Mouse (Mus musculus): ENCODE results near the gene Rnf144b.

The Rnf144b gene

DNA sequence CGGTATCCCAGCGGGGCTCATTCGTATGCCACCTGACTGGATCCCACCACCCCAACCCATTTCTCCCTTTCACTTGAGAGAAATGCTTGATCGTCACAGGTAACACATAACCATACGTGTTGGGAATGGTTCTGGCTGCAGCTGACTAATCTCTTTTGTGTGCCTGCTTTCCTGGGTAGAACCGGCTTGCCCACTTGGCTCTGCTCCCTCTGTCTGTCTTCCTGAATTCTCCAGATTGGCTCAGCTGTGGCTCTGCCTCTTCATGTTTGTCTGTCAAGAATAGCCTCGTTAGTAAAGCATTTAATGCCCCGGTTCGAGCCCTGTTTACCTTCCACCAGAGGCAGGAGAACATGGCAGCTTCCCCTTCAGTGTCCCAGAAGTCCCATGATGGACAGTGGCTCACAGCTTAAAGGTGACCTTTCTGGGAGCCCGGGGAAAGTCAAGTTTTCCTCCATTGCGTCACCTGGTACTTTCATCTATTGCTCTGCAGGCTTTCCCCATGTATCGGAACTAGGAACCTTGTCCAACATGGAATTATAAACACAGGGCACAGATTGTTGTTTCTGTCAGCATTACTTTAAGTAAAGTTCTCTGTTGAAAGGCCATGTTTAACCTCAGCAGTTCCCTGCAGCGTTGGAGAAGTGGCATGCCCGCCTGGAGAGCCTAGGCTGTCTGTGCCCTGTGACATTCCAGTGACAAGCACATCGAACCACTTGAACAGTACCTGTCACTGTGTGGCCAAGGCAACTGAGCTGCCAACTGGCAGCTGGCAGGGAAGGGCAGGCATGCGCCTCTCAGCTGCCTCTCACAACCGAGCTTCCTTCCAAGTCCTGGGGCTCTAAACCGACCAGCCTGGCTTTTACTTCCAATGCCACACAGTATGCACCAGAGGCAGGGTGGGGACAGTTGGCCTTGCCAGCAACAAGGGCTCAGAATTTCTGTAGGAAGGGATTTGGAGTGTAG is 101.4 kb downstream of the Rnf144b start:
- DNase-seq: peak; percentile 31

DNA sequence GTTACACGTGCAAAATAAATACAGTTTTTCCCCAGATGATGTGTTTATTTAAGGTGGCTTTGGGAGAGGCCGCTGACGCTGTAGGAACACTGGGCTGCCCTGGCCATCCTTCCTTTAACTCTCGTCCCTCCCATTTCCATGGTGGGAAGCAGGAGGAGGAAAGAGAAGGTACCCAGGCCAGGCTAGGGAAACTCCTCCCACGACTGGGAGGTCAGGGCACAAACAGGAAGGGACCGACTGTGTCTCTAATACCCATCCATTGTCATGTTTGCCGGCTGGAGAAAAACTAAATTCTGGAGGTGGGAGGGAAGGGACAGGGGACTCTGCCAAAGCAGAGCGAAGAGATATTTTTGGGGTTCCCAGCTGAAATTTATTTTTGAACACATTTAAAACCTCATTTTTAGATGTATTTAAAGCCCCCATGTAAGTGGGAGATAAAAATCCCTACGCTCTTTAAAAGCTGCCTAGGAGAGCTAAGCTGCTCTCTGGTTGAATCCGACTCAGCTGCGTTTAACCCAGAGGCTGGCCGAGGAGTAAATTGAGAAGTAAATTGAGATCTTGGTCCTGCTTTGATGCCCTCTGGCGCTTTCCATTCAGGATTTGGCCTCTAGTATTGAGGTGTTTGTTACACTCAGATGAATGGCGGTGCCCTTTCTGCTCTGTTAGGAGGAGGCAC is 102.3 kb downstream of the Rnf144b start:
- no peak for DNase-seq

DNA sequence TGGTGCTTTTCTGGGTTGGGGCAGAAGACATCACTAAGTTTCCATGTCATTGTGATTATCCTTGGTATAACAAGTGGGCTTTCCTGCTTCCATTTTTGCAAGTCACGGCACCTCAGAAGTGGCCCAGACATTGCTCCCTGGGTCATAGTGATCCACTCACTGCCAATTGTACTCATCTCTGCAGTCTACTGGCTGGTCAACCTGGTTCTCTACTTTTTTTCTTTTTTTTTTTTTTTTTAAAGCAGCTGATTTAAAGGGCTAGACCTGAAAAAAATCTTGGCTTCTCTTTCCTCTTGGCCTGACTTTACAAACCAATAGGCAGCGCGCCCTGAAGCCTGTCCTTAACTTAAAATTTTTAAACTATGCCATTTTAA is 102.9 kb downstream of the Rnf144b start:
- no peak for DNase-seq

DNA sequence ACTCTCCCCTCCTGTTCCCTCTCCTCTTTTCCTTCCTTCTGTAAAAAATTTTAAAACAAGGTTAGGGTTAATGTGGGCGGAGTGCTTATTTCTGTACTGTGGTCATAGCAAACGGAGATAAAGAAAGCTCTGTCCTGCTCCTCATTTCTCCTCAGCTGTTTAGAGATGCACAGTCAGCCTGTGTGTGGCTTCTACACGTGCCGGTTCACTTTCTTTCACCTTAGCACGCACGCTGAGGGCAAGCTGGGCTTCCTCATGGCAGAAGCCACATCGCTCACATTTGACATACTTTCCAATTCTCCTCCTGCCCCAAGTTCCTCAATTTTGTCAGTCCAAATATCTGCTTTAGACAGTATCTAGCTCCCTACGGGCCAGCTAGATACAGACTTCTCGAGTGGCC is 103.3 kb downstream of the Rnf144b start:
- no peak for DNase-seq

DNA sequence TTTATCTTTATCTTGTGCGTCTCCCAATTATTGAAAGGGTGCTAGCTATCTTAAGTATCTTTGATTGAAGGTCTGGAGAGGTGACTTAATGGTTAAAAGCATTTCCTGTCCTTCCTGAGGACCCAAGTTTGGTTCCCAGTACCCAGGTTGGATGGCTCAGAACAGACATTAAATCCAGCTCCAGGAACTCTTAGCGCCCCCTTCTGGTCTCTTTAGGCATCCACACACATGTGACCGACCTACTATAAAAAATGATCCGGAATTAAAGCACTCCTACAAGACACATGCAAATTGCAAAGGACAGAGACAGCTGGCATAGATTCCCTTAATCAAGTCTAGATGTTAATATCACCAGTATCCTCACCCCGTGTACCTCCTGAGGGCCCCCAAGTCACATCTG is 104.1 kb downstream of the Rnf144b start:
- DNase-seq: no peak

DNA sequence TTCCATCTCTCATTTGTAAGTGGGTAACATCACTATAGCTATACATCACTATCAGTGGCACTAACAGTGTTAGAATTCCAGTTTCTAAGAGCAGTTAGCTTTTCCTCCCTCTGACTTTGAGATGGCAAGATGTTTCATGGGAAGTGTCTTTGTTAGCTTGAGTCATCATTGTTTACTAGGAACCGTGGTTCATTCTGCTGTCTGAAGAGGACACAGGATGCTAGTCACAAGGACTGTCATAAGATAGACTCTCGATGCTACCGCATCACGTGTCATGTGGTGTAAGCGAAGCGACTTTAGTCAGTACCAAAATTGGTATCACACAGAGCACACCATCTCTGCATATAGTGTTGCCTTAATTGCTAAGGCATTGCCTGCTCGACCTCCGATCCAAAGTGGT is 105.7 kb downstream of the Rnf144b start:
- no peak for DNase-seq

DNA sequence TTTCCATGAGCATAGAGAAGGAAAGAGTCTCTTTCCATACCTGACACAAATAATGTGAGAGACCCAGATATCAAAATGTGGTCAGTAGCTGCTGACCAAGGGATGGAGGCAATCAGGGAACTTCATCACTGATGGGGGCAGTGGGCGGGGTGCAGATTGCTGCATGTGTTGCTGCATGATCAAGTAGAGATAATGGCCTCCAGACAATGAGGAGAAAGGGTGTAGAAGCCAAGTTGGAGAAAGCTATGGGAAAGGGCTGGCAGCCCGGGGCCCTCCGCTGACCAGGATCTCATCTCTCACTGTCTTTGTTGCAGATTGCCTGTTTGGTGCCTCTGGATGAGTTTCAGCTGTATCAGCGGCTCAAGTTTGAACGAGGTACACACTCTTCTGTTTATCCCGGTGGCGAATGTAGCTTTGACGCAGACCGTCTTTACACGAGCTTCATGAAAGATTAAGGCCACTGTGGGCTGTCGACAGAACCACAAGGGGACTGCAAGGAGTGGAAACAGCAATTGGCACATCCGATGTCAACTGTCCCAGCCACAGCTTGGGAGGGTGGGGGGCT is 106.3 kb downstream of the Rnf144b start:
- DNase-seq: no peak

DNA sequence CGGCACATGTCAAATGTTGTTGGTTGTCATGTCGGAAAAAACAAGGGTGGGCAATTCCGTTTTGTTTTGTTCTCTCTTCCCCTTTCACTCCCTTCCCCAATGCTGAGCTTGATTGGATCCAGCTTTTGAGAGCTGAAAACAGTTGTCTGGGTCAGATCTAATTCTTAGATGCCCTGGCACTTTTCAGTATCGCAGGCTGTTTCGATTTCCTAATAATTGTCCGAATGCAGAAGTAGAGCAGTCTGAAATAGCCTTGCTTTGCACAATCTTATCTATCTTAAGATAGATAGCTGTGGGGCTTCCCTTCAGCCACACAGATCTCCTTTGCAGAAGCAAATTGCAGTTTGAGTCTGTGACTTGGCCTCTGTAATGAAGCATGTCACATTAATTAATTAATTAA is 109.7 kb downstream of the Rnf144b start:
- DNase-seq: no peak

DNA sequence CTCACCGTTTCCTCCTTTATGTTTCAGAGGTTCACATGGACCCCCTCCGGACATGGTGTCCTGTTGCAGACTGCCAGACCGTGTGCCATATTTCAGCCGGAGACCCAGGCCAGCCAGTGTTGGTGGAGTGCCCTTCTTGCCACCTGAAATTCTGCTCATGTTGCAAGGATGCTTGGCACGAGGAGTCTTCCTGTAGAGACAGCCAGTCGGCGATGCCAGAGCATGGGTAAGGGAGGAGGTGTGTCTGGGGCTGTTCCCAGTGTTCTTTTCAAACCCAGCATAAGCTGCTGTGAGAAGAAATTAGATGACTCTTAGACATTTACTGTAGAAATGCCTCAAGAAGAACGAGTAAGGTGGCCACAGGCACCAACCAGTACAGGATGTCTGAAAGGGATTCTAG is 114.9 kb downstream of the Rnf144b start:
- DNase-seq: no peak

DNA sequence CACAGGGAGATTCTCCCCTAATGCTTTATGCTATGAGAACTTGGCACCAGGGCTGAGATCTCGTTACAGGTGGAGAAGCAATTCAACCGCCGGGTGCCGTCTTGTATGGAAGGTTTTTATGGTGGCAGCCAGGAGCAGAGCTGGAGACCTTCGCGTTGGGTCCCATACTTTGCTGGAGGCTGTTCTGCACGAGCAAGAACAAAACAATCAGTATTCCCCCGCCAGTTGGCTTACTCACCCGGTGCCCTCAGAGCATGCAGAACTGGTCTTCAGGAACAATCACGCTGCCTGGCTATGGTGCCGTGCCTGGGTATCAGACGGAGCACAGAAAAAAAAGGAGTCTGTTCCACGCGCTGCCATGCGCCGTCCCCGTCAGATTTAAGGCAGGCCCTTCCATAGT is 115.7 kb downstream of the Rnf144b start:
- no peak for DNase-seq

DNA sequence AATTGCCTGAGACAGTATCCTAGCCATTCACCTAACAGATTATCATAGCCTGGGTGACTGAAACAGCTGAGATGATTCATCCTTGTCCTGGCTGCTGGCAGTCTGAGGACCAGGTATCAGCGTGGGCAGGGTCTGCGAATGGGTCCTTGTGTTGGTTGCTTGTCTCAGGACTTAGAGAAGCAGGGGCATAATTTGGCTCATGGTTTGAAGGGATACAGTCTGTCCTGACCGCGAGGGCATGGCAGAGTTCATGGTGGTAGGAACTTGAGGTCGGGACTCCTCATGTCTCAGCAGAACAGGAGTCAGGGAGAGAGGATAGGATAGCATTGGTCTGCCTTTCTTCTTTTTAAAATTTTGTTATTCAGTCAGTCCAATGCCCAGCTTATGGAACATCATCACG is 121.1 kb downstream of the Rnf144b start:
- no peak for DNase-seq

DNA sequence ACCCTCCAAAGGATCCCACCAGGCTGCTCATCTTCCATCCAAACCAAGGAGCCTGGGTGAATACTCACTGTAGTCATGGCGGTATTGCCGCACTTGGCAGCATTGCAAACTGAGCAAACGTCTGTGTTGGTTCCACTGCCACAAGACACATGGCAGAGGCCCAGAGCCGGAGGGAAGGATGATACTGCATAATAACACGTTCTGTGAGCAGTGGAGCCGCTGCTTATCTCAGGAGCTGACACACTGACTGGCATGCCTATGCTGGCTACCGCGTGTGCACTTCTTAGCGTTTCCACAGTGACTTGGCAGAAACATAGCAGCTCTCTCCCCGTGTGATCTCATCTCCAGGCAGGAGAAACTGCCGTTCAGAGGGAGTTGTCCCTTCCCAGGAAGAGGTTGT is 122.3 kb downstream of the Rnf144b start:
- peak; percentile 76 for DNase-seq

DNA sequence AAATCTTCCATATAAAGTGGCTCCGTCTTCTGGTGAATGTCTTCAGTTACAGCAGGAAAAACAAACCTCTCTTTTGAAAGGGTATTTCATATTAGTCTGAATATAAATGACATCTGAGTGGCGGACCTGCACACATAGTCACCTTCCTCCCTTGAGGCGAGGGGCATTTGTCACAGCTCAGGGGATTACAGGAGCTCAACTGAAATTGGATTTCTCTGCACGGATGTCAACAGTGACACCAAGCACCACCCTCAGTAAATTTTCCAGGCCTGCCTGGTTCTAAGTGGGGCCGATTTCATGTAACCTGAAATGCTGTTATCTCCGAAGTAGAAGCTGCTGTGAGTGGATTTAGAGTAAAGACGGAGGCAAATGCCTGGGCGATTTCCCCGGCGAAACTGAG is 124.0 kb downstream of the Rnf144b start:
- DNase-seq: no peak

DNA sequence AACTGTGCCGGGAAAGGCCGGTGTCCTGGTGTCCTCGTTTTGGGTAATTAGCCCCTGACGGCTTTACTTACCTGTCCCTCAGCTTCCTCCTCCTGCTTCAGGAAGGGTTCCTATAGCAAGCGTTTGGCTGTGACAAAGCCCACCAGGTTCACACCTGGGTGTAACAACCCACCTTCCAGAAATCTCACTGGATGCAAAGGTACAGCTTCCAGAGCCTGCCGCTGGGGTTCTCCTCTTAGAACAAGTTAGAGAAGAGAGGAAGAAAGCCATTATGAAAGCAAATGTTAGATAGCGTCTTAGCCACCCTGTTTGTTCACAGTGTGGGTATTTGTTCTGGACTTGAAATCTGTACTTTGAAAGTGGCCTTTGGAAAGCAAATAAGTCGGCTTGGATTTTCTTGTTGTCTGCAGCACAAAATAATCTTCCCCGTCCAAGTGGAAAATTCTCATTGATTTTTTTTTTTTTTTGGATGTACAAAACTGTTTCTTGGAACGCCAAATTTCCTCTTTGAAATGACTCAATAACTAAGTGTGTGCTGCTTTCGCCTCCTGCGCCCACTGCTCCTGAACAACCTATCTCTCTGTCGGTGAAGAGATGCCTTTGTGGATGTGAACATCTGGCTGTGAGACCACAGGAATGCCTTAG is 124.8 kb downstream of the Rnf144b start:
- no peak for DNase-seq

DNA sequence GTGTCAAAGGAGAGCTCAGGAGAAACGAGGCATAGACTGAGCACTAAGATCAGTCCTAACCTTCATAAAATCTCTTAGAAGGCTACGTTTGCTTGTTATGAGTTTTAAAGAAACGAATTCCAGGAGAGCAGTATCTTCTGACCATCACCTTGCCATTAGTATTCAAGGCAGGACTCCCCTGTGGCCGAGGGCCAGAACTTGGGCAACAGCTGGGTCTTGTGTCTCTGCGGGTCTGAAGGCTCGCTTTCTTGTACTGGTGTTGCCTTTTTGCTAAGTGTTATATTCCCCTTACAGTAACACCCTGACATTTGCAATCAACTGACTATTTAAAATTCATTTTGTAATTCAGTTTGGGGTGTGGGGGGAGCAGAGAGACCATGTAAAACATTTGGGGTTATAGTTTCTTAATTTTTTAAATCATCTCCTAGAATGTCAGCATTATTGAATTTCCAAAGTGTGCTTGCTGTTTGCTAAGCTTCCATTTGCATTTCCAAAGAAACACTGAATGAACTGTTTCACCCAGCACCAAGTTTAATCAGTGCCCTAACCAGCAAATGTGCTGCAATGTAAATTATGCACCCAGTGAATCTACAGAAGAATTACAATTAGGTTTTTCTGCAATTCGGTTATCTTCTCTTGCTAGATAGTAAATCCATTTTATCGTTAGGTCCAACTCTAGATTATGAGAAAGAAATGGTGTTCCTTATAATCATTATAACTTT is 126.0 kb downstream of the Rnf144b start:
- DNase-seq: no peak

DNA sequence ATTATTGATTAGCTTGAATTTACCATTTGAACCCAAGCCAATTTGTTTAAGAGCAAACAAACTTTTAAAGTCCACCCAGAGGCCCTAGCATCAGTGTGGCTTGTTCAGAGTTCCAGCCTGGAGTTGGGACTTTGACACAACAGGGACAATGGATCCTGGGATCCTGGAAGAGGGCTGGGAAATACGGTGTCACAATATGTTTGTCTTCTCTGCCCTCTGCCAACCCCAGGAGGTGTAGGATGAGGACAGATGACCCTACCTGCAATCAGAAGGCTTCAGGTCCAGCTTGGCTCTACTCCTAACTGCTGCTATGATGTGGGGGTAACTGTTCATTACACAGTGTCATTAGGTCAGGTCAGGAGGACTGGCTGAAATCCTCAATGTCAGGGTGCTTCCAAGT is 128.2 kb downstream of the Rnf144b start:
- no peak for DNase-seq

DNA sequence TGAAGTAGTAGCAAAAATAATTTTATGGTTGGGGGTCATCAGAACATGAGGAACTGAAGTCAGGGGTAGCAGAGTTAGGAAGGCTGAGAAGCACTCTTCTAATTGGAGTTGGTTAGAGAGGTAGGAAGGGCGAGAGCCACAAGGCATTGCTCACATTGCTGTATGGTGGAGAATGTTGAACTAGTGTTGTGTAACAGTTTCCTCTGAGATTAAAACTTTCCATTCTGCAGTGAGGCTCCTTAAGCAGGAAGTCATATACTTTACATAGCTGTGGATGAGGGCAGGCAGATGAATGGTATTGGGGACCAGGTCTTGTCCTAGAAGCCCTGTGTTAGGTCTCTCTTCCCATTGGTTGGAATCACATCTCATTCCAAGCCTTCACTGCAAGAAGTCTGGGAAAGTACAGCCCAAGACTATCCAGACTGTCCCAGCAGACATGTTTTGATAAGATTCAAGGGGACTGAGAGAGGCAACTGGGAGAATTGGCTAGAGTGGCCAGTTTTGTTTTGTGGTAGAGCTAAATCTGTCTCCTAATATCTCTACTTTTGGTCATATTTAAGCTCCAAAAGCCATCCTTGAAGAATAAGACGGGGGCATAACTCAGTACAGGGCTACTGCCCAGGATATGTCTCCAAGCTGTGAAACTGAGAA is 128.8 kb downstream of the Rnf144b start:
- DNase-seq: no peak

DNA sequence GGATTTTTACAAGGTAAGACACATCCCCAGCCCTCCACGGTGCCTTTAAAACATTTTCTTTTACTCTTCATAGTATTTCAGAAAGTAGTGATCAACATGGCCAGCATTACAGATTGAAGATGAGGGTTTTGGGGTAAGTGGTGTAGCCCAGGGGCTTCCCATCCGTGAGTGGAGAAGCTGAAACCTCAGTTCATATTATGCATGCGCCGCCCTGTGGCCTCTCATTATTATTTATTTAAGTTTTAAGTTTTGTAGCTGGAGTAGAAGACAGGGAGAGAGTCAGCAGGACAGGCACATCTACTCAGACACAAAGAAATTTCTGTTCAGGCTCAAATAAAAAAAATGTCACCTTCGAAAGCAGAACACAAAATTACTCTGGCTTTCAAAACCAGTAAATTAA is 131.3 kb downstream of the Rnf144b start:
- no peak for DNase-seq

DNA sequence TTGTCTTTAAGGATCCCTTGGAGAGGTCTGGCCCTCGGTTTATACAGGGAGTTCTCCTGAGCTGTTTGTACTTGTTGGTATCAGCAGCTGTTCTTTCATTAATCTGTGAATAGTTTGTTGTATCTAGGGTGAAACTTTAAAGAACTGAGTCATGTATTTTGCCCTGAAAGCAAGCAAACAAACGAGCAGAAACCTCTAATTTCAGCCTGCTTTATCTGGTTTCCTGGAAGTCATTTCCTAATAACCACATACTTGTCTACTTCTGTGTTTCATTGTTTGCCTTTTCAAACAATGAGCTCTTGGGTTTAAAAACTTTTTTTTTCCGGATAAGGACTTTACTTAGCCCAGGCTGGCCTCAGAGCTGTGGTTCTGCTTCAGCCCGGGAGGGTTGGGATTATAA is 136.8 kb downstream of the Rnf144b start:
- DNase-seq: no peak

DNA sequence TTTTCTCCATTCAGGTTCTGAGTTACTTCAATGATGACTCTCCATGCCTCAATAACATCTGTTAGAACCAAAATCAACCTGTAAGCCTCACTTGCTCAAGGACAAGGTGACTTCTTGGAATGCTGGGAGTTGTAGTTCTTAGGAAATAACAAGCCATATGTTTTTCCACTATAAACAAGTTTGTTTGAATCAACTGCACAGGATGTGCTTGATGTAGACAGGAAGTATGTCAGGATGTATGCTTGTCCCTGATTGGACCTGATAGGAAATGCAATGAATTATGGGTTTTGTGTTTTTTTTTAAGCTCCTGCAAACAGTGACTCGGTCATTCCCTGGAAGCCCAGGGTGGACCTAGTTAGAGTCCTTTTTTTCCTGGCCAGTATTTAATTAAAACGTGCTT is 139.5 kb downstream of the Rnf144b start:
- no peak for DNase-seq

DNA sequence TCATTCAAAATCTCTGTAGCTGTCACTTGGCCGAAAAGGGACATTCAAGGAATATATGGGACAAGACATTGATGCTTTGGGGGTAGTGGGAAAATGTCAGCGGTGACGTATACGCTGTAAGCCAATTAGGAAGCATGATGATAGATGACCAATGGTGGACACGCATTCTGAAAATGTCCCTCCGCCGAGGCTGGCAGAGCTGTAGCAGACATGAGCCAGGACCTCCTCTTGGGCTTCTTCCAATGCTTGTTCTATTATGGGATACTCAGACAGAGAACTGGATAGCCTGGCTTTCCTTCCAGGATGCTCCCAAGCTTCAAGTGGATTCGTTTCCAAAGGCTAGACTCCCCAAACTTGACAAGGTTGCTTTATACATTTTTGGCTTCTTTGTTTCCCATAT is 141.9 kb downstream of the Rnf144b start:
- DNase-seq: no peak

DNA sequence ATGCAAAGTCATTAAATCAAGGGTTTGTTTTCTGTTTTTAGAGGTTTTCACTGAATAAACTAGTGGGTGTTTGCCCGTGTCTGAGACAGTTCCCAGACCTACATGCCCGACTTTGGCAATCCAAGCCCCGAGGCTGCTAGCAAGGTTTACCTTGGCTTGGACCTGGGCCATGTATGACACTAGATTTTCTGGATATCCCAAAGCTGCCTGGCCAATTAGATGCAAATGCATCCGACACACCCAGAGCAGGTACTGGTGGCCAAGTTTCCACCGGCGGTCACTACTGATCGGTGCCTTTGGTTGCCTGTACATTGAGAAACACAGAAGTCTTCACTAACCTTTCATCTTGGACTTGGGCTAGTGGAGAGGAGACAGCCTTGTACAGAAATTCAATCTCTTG is 144.0 kb downstream of the Rnf144b start:
- no peak for DNase-seq

All from right cerebral cortex, postnatal 14 days (tissue).